Mouse (Mus musculus) layer of hippocampus, postnatal 10 days (tissue): ENCODE results near the gene Mtor. TPM values are rescaled to one million over a fixed set of nuclear protein-coding genes. Genes with fewer than 3 reads are reported as not detected.

Source experiments
- DNase-seq, 2 experiments: peaks; one replicate each; pipeline ENCODE4 v3.0.0; 2021; ENCODE audit warnings: low spot score in 2 of 2
- long read RNA-seq: library from polyadenylated mRNA; stranded (forward); transcript quantifications from one replicate; pipeline ENCODE4 v2.0.0, GENCODE M21; 2023
- total RNA-seq, 2 experiments: library from RNA; stranded (reverse); gene quantifications; 2 replicates each; pipeline ENCODE4 v1.2.3; 2021

Mtor gene
- total RNA-seq: 10 to 100 TPM; 81.3 to 85.9 TPM
- long read RNA-seq, partial matches to known transcripts: 4 of 9 reads
- long read RNA-seq, other reads (novel, unspliced or antisense): 2 of 9 reads

GRCm38 (mm10) chr4:148448179-148448852, at the start of gene Mtor:
Gene Mtor (plus strand): TSS chr4:148448611.
- DNase-seq: peak; percentile 93 to 95

GRCm38 (mm10) chr4:148399437-148400094, 48.8 kb upstream of the Mtor start:
- no peak for DNase-seq

- DNase-seq: no peak
These were observed 45.0 kb upstream of the Mtor start for GRCm38 (mm10) chr4:148403402-148403801.

DNA sequence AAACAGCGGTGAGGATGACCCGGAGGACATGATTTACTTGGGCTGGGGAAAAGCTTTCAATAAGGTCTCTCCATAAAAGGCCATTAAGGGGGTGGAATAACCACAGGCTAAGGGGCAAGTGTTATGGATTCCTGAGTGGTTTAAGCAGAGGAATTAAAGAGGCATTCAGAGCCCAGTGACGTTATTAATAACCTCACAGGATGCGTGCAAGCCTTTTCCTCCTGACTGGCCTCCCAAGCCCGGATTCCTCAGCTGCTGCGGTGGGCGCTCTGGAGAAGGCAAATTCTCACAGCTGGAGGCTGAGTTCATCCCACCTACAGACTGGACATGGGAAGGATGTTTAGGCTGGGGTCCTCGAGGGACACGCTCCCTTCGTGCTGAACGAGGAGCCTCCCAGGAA, 43.7 kb upstream of the Mtor start:
- no peak for DNase-seq

- DNase-seq: no peak
These were observed 43.1 kb upstream of the Mtor start for GRCm38 (mm10) chr4:148405255-148405788.

DNA sequence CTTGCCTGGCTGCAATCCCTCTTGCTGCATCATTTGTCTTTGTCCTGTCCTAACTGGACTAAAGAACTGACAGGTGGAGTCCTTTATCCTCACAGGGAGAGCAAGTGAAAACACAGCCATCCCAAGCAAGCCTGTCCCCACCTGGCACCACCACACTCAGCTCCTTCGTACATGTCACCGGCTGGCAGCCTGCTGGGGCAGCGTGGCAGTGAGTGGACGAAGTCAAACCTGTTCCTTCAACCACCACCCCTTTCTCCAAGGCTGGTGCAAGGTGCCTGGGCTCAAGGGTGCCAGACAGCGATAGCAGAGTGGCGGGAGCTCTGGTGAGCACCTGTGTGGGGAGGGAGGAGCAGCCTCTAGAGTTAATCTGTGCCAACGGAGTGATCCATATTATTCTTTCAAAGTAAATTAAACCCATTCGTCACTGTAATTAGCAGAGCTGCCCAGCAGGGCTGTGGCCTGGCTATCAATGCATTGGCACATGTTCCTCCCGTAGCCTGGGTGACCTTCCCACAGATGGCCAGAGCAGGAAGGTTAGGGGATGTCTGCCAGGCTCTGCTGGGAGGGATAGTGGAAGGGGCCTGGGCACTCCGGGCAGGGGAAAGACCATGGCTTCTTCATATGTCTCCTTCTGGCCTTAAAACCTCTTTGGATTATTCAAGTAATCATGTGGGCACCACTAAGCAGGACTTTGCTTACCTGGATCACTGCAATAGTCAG, 40.0 kb upstream of the Mtor start:
- DNase-seq: no peak

GRCm38 (mm10) chr4:148415575-148415974, 32.8 kb upstream of the Mtor start:
- DNase-seq: no peak

DNA sequence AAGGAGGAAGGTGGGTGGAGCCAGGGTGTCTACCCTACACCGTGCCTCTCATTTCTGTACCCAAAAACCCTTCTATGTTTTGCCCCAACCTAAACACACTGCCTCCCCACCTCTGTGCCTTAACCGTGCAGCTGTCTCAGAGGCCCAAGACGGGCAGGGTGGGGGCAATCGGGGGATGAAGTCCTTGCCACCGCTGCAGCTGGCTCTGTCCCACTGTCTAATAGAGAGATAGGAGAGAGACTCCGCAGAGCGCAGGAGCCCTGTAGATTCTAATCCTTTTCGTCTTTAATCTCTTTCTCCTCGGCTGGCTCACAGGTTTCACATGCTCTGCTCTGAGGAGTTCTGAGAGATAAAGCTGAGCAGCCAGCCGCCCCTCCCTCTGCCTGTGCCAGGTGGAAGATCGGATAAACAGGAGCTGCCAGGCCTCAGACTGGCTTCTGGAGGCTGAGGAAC, 31.3 kb upstream of the Mtor start:
- no peak for DNase-seq

DNA sequence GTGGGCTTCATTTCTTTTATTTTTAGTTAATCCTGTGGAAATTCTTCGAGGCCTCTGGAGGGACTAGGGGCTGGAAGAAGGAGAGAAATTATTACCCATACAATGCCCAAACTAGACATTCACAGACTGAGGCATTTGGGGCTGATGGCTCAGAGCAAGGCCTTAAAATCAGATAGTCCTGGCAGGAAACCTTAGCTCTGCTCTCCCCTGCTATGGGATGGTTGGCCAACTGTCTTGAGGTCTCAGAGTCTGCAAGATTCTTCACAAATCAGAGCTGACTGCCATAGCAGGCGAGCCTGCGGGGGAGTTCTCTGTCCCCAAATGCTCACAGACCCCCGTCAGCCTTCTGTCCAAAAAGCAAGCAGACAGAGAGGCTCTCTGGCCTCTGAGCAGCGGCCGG, 30.9 kb upstream of the Mtor start:
- DNase-seq: no peak

- DNase-seq: no peak
These were observed 21.2 kb upstream of the Mtor start for GRCm38 (mm10) chr4:148426950-148427850.

DNA sequence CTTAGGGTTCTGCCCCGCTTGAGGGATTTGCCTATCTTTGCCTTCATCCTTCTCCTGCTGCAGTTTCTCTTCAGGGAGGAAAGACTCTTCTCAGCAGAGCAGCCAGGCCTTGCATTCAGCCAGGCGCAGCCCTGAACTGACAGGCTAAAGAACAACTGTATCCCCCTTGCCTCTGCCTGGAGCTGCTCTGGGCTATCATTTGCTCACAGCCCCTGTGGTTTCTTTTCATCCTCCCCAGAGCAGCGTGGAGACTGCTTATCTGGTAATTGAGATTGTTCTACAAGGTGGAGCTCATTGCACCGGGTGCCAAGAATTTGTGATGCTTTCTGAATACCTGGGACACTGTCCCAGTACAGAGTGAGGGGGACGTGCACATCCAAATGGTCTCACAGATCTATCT, 19.9 kb upstream of the Mtor start:
- no peak for DNase-seq

- DNase-seq: no peak
These were observed 19.3 kb upstream of the Mtor start for GRCm38 (mm10) chr4:148429121-148429520.

DNA sequence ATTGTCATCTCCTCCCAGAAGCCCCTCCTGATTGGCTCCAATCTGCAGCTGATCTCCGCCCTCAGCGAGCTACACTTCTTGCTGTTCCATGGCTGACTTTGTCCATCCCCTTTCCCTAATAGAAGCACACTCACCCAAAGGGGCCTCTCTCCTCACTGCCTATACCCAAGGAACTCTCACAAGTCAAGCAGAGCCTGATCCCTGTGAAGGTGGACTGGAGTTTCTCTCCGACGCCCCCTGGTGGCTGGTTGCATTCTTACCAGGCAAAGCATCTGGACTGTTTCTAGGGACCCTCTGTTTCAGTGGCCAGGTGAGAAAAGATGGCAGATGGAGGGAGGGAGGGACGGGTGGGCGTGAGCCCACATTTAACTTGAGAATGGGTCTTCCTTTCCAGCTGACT, 18.7 kb upstream of the Mtor start:
- DNase-seq: peak; percentile 80 to 83

DNA sequence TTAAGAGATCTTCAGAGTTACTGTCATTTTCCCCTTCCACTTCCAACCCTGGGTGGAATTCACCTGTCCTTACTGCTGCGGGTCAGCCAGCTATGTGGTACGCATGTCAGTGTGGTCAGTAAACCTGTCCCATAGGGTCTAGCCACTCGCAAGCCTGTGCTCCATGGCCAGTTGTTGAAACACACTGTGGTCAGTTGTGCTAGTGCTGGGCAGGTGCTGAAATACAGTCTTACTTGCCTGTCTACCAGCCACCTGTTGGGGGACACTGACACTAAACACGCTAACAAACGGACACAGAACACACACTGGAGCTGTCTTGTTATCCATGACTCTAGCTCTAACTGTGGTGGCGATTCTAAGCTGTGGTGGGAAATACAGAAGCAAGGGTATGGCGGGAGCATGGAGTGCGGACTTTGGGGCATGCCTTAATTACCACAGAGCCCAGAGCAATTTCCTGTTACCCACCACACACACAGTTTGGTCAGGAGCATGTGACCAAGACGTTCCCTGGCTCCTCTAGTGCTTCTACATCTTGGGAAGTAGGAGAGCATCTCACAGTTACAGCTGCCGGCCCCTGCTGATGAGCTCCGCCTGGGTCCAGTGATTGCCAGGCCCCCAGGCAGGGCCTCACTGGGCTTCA, 17.4 kb upstream of the Mtor start:
- DNase-seq: no peak

GRCm38 (mm10) chr4:148432488-148432887, 15.9 kb upstream of the Mtor start:
- DNase-seq: no peak

- no peak for DNase-seq
These were observed 15.1 kb upstream of the Mtor start for GRCm38 (mm10) chr4:148433336-148433735.

- no peak for DNase-seq
These were observed 14.6 kb upstream of the Mtor start for GRCm38 (mm10) chr4:148433813-148434212.

DNA sequence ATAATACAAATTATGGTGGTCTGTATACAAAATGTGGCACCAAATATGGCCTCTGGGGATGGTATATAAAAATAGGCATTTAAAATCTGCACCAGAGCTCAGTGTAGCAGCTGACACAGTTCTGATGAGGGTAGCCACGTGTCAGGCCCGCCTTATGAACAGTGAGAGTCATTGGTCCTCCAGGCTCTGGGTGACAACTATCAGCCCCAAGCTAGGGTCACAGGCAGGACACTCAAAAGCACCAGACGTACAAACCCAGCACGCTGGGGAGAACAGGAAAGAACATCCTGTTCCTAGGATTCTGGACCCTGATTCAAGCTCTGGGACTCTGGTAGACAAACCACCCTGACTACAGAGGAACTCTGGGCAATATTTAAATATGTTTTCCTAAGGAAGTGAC, 13.9 kb upstream of the Mtor start:
- no peak for DNase-seq

DNA sequence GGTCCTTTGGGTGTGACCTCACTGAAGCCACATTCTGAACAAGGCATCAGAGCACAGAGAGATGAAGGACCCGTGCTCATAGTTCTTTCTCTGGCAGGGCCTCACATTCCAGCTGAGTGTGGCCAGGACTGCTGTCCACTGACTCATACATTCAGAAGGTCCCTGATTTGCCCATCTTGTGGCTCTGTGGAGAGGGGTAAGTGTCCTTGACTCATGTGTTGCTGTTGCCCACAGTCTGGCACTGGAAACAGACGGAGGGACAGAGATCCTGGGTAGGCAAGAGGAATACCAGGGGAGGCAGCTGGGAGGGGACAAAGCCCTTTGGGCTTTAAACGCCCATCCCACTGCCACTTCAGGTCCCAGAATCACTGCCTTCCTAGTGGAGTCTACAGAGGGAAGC, 13.3 kb upstream of the Mtor start:
- DNase-seq: no peak

DNA sequence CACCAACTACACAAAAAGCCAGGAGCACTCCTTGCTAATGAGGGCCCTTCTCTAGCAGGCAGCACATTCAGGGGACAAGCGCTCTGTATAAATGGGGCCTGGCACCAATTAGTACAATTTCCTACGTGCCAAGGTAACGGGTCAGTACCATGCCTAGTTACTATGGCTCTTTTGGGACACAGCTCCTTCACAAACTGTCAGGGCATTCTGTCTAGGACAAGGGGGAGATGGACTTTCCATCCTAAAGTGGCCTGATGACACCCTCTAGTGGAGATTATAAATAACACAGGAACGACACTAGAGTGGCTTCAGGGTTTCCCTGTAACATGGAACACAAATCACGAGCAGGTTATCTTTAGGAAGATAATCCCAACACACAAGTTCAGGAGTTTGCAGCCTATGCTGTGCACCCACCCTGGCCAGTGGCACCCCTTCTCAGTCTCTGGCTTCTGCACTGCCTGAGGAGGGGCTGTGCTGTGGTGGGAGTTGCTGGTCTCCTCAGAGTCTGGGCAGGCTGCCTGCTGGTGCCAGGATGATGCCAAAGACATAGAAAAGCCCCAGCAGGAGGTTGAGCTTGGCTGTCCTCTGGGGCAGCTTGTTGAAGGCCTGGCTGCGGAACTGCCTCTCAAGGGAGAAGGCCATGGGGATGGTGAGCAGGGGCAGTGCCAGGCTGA, 12.6 kb upstream of the Mtor start:
- DNase-seq: peak; percentile 78 to 85
